Mouse (Mus musculus): ENCODE results near the gene Hoxa6.

- TF ChIP-seq CTCF (conservative IDR thresholded peaks at IDR 0.05; ENCODE audit: low read length) = no peak
- TF ChIP-seq NANOG (IDR thresholded peaks at IDR 0.05; ENCODE audit: borderline replicate concordance, low read length) = no peak
Measured at GRCm38 (mm10) chr6:52201269-52201668, 7.3 kb downstream of the Hoxa6 start.
